Mouse (Mus musculus) forebrain, embryonic 11.5 days (tissue): ENCODE measurements around the gene Fam222b. TPM values are rescaled to one million over a fixed set of nuclear protein-coding genes. Genes with fewer than 3 reads are reported as not detected.
"Not testable (repeated sequence)": the region's sequence is repeated elsewhere in the genome, so short reads cannot be mapped to it uniquely, and the experiment has no call there.

Experiments
- ATAC-seq: fragments of 200-750 bp; cut with Nextera tagmentation; replicated peaks from 2 replicates; pipeline ENCODE4 v1.8.0; 2017; ENCODE audit warnings: moderate TSS enrichment; ENCODE audit not compliant: low FRiP score
- DNase-seq: peaks from one replicate; pipeline ENCODE4 v3.0.0-alpha.2; 2017; ENCODE audit warnings: low spot score
- H3K27ac ChIP-seq: fragments of 300-500 bp; sonication (generic); 2 replicates; pipeline ENCODE4 v1.5.1; 2014; ENCODE audit warnings: low read depth, low read length
- H3K27me3 ChIP-seq: fragments of 300-500 bp; sonication (generic); 2 replicates; pipeline ENCODE4 v1.6.1; 2014; ENCODE audit warnings: mild to moderate bottlenecking, low read length, mixed read lengths; ENCODE audit not compliant: control insufficient read depth, insufficient read depth
- H3K36me3 ChIP-seq: fragments of 300-500 bp; sonication (generic); 2 replicates; pipeline ENCODE4 v1.6.1; 2014; ENCODE audit warnings: mild to moderate bottlenecking, low read length, moderate library complexity, mixed read lengths; ENCODE audit not compliant: control insufficient read depth, insufficient read depth
- H3K4me1 ChIP-seq: fragments of 300-500 bp; sonication (generic); replicated peaks from 2 replicates; pipeline ENCODE4 v1.6.1; 2014; ENCODE audit warnings: low read length, mixed read lengths; ENCODE audit not compliant: control insufficient read depth, insufficient read depth
- H3K4me2 ChIP-seq: fragments of 300-500 bp; sonication (generic); 2 replicates; pipeline ENCODE4 v1.6.1; 2014; ENCODE audit warnings: low read depth, mild to moderate bottlenecking, low read length, moderate library complexity, mixed read lengths; ENCODE audit not compliant: severe bottlenecking
- H3K4me3 ChIP-seq: fragments of 300-500 bp; sonication (generic); 2 replicates; pipeline ENCODE4 v1.5.1; 2014; ENCODE audit warnings: low read depth, low read length
- H3K9ac ChIP-seq: fragments of 300-500 bp; sonication (generic); 2 replicates; pipeline ENCODE4 v1.6.1; 2014; ENCODE audit warnings: low read length
- H3K9me3 ChIP-seq: fragments of 300-500 bp; sonication (generic); 2 replicates; pipeline ENCODE4 v1.6.1; 2016; ENCODE audit warnings: low read length, mixed read lengths; ENCODE audit not compliant: control insufficient read depth
- WGBS: fragments of 180-500 bp; shearing (Covaris S2); extraction: QIAGEN DNeasy Blood & Tissue Kit; methylation state at CpG from one replicate; pipeline ENCODE4 v1.1.7; 2014; 5-methylcytosine and 5-hydroxymethylcytosine counted together
- polyA plus RNA-seq: library from polyadenylated mRNA; unstranded; fragments of >200 nt; fragmentation: Nextera tagmentation; extraction: Ambion mirVana; gene quantifications from 2 replicates; pipeline ENCODE4 v1.2.1, GENCODE M21; 2014

The Fam222b gene
- polyA plus RNA-seq, 1 experiment from 2014 or later, result 31.3 TPM

GRCm38 (mm10) chr11:78179438-78179999 is 85.1 kb downstream of the Fam222b start:
- DNase-seq (no peak), ATAC-seq (no peak)
- peak overlapping the region; percentile 54 for H3K4me3 ChIP-seq

GRCm38 (mm10) chr11:78180081-78180761 is 85.8 kb downstream of the Fam222b start:
- DNase-seq (no peak), ATAC-seq (no peak)
- peaks cover 28% of the 10 kb centered on the region for H3K4me1 ChIP-seq
- H3K9ac ChIP-seq, result no peak overlapping the region; the same call in 1 of the 2 replicates
- peaks cover 4% of the 10 kb centered on the region for H3K36me3 ChIP-seq
- WGBS, result 79% methylated on average over 6 of the region's 6 CpGs
- no peak overlapping the region for H3K27ac ChIP-seq
- no peaks in the 10 kb centered on the region for H3K9me3 ChIP-seq
- H3K4me2 ChIP-seq, result peak overlapping the region; percentile 13; the same call in 1 of the 2 replicates
- no peaks in the 10 kb centered on the region for H3K27me3 ChIP-seq
- H3K4me3 ChIP-seq, result 0 out of 2 replicates have a peak overlapping the region, but pooled peaks have one; percentile 0

More at GRCm38 (mm10) chr11:78179438-78179999, 85.1 kb downstream of the Fam222b start:
- H3K9ac ChIP-seq, result peak overlapping the region; percentile 64
- no peaks in the 10 kb centered on the region for H3K9me3 ChIP-seq
- H3K27me3 ChIP-seq, result no peaks in the 10 kb centered on the region
- H3K4me2 ChIP-seq, result peak overlapping the region; percentile 93
- H3K36me3 ChIP-seq, result peaks cover 4% of the 10 kb centered on the region
- peak overlapping the region; percentile 93; the same call in 1 of the 2 replicates for H3K27ac ChIP-seq
- WGBS, result 33% methylated on average over 8 of the region's 8 CpGs
- H3K4me1 ChIP-seq, result peaks cover 28% of the 10 kb centered on the region

- peaks cover 4% of the 10 kb centered on the region for H3K36me3 ChIP-seq
- peak overlapping the region; percentile 70 for H3K4me2 ChIP-seq
- DNase-seq (no peak), ATAC-seq (no peak)
- H3K27ac ChIP-seq, result no peak overlapping the region
- H3K4me1 ChIP-seq, result peaks cover 26% of the 10 kb centered on the region
- peak overlapping the region; percentile 96 for H3K9ac ChIP-seq
- WGBS, result 50% methylated on average over 2 of the region's 2 CpGs
- no peaks in the 10 kb centered on the region for H3K9me3 ChIP-seq
- H3K4me3 ChIP-seq, result peak overlapping the region; percentile 92
- no peaks in the 10 kb centered on the region for H3K27me3 ChIP-seq
Measured at GRCm38 (mm10) chr11:78181830-78182357, 87.4 kb downstream of the Fam222b start.

- H3K4me1 ChIP-seq, result peaks cover 21% of the 10 kb centered on the region
- no peaks in the 10 kb centered on the region for H3K9me3 ChIP-seq
- peak overlapping the region; percentile 96 for H3K9ac ChIP-seq
- H3K4me3 ChIP-seq, result peak overlapping the region; percentile 92
- ATAC-seq, result no peak
- H3K36me3 ChIP-seq, result peaks cover 4% of the 10 kb centered on the region
- H3K27ac ChIP-seq, result no peak overlapping the region
- peak overlapping the region; percentile 70 for H3K4me2 ChIP-seq
- no peaks in the 10 kb centered on the region for H3K27me3 ChIP-seq
- no peak for DNase-seq
- WGBS, result 12% methylated on average over 7 of the region's 7 CpGs
Measured at GRCm38 (mm10) chr11:78182450-78182849, 88.0 kb downstream of the Fam222b start.

DNA sequence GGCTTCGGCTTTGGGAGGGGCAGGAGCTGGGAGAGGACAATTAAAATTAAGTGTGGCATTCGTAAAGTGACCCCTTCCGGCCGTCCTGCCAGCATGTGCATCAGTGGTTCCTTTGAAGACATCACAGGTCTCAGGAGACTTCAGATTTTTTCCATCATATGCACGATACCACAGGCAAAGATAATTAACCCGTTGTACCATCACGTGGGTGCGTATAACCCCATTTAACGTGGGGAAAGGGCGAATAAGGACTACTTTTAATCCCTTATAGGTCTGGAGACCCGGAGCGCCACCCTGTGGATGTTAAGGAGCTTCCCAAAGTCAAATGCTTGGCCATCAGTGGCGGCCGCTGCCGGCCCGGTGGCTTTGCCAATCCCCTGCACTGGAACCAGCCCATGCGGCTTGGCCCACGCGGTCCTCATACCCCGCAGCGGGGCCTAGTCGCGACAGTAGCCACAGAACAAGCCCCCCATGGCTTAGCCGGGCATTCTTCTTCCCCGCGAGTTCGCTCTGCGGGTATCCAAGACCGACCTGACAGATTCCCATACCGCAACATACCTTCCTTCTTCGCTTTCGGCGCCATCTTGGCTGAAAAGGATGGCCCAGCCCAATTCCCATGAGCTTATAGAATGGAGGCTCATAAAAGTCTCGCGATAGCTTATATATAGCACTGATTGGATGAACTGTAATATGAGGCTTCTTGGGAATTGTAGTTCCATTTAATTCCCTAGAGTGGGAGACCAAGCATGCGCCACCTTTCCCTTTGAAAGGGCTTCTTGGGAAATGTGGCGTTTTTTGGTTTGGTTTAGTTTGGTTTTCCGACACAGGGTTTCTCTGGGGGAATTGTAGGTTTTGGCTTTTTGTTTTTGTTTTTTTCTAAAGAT is 88.7 kb downstream of the Fam222b start, which contains the start of gene Rpl23a:
Rpl23a (minus strand) TSS at position 624 of the 884 bp plus-strand sequence.
- no peaks in the 10 kb centered on the region for H3K9me3 ChIP-seq
- H3K27ac ChIP-seq, result peak within 1 kb of the TSS; percentile 85
- H3K36me3 ChIP-seq, result peaks cover 4% of the 10 kb centered on the region
- ATAC-seq (peak; percentile 91), DNase-seq (peak; percentile 88)
- peak within 1 kb of the TSS; percentile 70 for H3K4me2 ChIP-seq
- peaks cover 21% of the 10 kb centered on the region for H3K4me1 ChIP-seq
- H3K4me3 ChIP-seq, result peak within 1 kb of the TSS; percentile 92
- WGBS, result under 1% methylated on average over 38 of the region's 38 CpGs
- H3K27me3 ChIP-seq, result no peaks in the 10 kb centered on the region
- H3K9ac ChIP-seq, result peak within 1 kb of the TSS; percentile 96

GRCm38 (mm10) chr11:78183884-78184514 is 89.5 kb downstream of the Fam222b start:
- Histone ChIP-seq H3K36me3 (peaks cover 4% of the 10 kb centered on the region), H3K4me1 (peaks cover 18% of the 10 kb centered on the region), H3K4me2 (peak overlapping the region; percentile 39), H3K4me3 (peak overlapping the region; percentile 92; the same call in 1 of the 2 replicates), H3K27ac (no peak overlapping the region), H3K27me3 (no peaks in the 10 kb centered on the region), H3K9me3 (no peaks in the 10 kb centered on the region), H3K9ac (peak overlapping the region; percentile 32; the same call in 1 of the 2 replicates)
- DNase-seq, result no peak
- WGBS, result 56% methylated on average over 10 of the region's 10 CpGs
- peak; percentile 15; the same call in 1 of the 2 replicates for ATAC-seq

- H3K36me3 ChIP-seq, H3K27ac ChIP-seq, H3K4me3 ChIP-seq, DNase-seq, H3K9me3 ChIP-seq, H3K9ac ChIP-seq, H3K4me2 ChIP-seq, H3K27me3 ChIP-seq, ATAC-seq: not testable (repeated sequence)
- H3K4me1 ChIP-seq, result peaks cover 15% of the 10 kb centered on the region
- 92% methylated on average over 6 of the region's 6 CpGs for WGBS
Measured at GRCm38 (mm10) chr11:78184702-78185101, 90.2 kb downstream of the Fam222b start.
